Mouse (Mus musculus) embryonic facial prominence, embryonic 14.5 days (tissue): ENCODE measurements around the gene Btg2. TPM values are rescaled to one million over a fixed set of nuclear protein-coding genes. Genes with fewer than 3 reads are reported as not detected.
A peak's percentile ranks its signal among the peaks of the same experiment; 100 is the strongest.

ENCODE experiments used
- ATAC-seq: fragments of 200-750 bp; cut with Nextera tagmentation; 2 replicates; pipeline ENCODE4 v1.8.0; 2017; ENCODE audit warnings: low read depth, moderate number of reproducible peaks, moderate TSS enrichment
- DNase-seq: peaks from one replicate; pipeline ENCODE4 v3.0.0-alpha.2; 2015; ENCODE audit warnings: low spot score
- H3K27ac ChIP-seq: fragments of 300-500 bp; sonication (generic); replicated peaks from 2 replicates; pipeline ENCODE4 v1.5.1; 2014; ENCODE audit warnings: low read depth, mild to moderate bottlenecking, low read length, moderate library complexity
- H3K27me3 ChIP-seq: fragments of 300-500 bp; sonication (generic); replicated peaks from 2 replicates; pipeline ENCODE4 v1.6.1; 2014; ENCODE audit warnings: low read length; ENCODE audit not compliant: control insufficient read depth, insufficient read depth
- H3K36me3 ChIP-seq: fragments of 300-500 bp; sonication (generic); 2 replicates; pipeline ENCODE4 v1.6.1; 2014; ENCODE audit warnings: low read length, mixed read lengths; ENCODE audit not compliant: control insufficient read depth, insufficient read depth
- H3K4me1 ChIP-seq: fragments of 300-500 bp; sonication (generic); 2 replicates; pipeline ENCODE4 v1.6.1; 2014; ENCODE audit warnings: antibody characterized with exemption, low read length; ENCODE audit not compliant: control insufficient read depth, insufficient read depth
- H3K4me2 ChIP-seq: fragments of 300-500 bp; sonication (generic); 2 replicates; pipeline ENCODE4 v1.6.1; 2014; ENCODE audit warnings: low read depth, mild to moderate bottlenecking, low read length, moderate library complexity, mixed read lengths
- H3K4me3 ChIP-seq: fragments of 300-500 bp; sonication (generic); 2 replicates; pipeline ENCODE4 v1.5.1; 2014; ENCODE audit warnings: low read depth, mild to moderate bottlenecking, low read length
- H3K9ac ChIP-seq: fragments of 300-500 bp; sonication (generic); 2 replicates; pipeline ENCODE4 v1.6.1; 2014; ENCODE audit warnings: low read depth, mild to moderate bottlenecking, low read length, moderate library complexity, mixed read lengths
- H3K9me3 ChIP-seq: fragments of 300-500 bp; sonication (generic); 2 replicates; pipeline ENCODE4 v1.6.1; 2016; ENCODE audit warnings: low read length; ENCODE audit not compliant: control insufficient read depth
- WGBS: fragments of 180-500 bp; shearing (Covaris S2); extraction: QIAGEN DNeasy Blood & Tissue Kit; methylation state at CpG from one replicate; pipeline ENCODE4 v1.1.7; 2014; 5-methylcytosine and 5-hydroxymethylcytosine counted together
- polyA plus RNA-seq: library from polyadenylated mRNA; unstranded; fragments of >200 nt; fragmentation: Nextera tagmentation; extraction: Ambion mirVana; gene quantifications from 2 replicates; pipeline ENCODE4 v1.2.1, GENCODE M21; 2014

The Btg2 gene
- polyA plus RNA-seq, 1 experiment from 2014 or later = 41.3 TPM

- Histone ChIP-seq H3K27me3 (no peaks in the 10 kb centered on the region), H3K4me2 (peak overlapping the region; percentile 83), H3K36me3 (peaks cover 16% of the 10 kb centered on the region; the same call in 1 of the 2 replicates), H3K4me1 (peaks cover 30% of the 10 kb centered on the region), H3K27ac (peak overlapping the region; percentile 66; the same call in 1 of the 2 replicates), H3K4me3 (peak overlapping the region; percentile 63), H3K9ac (peak overlapping the region; percentile 84), H3K9me3 (no peaks in the 10 kb centered on the region)
- DNase-seq (no peak), ATAC-seq (no peak)
- 50% methylated on average over 14 of the region's 14 CpGs for WGBS
Observed at GRCm38 (mm10) chr1:134077389-134078060, 1.4 kb downstream of the Btg2 start.

- no peaks in the 10 kb centered on the region for H3K9me3 ChIP-seq
- H3K27me3 ChIP-seq = no peaks in the 10 kb centered on the region
- H3K4me3 ChIP-seq = peak overlapping the region; percentile 63
- 56% methylated on average over 2 of the region's 2 CpGs for WGBS
- no peak overlapping the region for H3K27ac ChIP-seq
- peak overlapping the region; percentile 83 for H3K4me2 ChIP-seq
- no peak for DNase-seq
- H3K4me1 ChIP-seq = peaks cover 29% of the 10 kb centered on the region
- H3K9ac ChIP-seq = peak overlapping the region; percentile 15; the same call in 1 of the 2 replicates
- peaks cover 16% of the 10 kb centered on the region; the same call in 1 of the 2 replicates for H3K36me3 ChIP-seq
- ATAC-seq = no peak
Observed at GRCm38 (mm10) chr1:134076789-134077188, 2.1 kb downstream of the Btg2 start.

- 86% methylated on average over 8 of the region's 8 CpGs for WGBS
- peaks cover 41% of the 10 kb centered on the region for H3K4me1 ChIP-seq
- H3K9me3 ChIP-seq = no peaks in the 10 kb centered on the region
- no peak for ATAC-seq
- 0 out of 2 replicates have a peak overlapping the region, but pooled peaks have one; percentile 34 for H3K9ac ChIP-seq
- peak overlapping the region; percentile 83; the same call in 1 of the 2 replicates for H3K4me2 ChIP-seq
- H3K4me3 ChIP-seq = no peak overlapping the region
- H3K27me3 ChIP-seq = no peaks in the 10 kb centered on the region
- peaks cover 16% of the 10 kb centered on the region; the same call in 1 of the 2 replicates for H3K36me3 ChIP-seq
- H3K27ac ChIP-seq = no peak overlapping the region
- no peak for DNase-seq
Observed at GRCm38 (mm10) chr1:134075532-134075931, 3.4 kb downstream of the Btg2 start.

GRCm38 (mm10) chr1:134074606-134075005 is 4.3 kb downstream of the Btg2 start:
- Histone ChIP-seq H3K36me3 (peaks cover 16% of the 10 kb centered on the region; the same call in 1 of the 2 replicates), H3K27ac (no peak overlapping the region), H3K4me1 (peaks cover 41% of the 10 kb centered on the region), H3K4me2 (no peak overlapping the region), H3K4me3 (no peak overlapping the region), H3K9ac (no peak overlapping the region), H3K9me3 (no peaks in the 10 kb centered on the region), H3K27me3 (no peaks in the 10 kb centered on the region)
- WGBS = 85% methylated on average over 10 of the region's 10 CpGs
- no peak for DNase-seq
- ATAC-seq = no peak

GRCm38 (mm10) chr1:134074184-134074583 is 4.7 kb downstream of the Btg2 start:
- peaks cover 39% of the 10 kb centered on the region for H3K4me1 ChIP-seq
- no peak overlapping the region for H3K4me2 ChIP-seq
- H3K9me3 ChIP-seq = no peaks in the 10 kb centered on the region
- H3K27ac ChIP-seq = no peak overlapping the region
- no peak overlapping the region for H3K4me3 ChIP-seq
- no peak for ATAC-seq
- peaks cover 16% of the 10 kb centered on the region; the same call in 1 of the 2 replicates for H3K36me3 ChIP-seq
- no peaks in the 10 kb centered on the region for H3K27me3 ChIP-seq
- no peak overlapping the region for H3K9ac ChIP-seq
- WGBS = 75% methylated on average over 3 of the region's 3 CpGs
- DNase-seq = no peak

- DNase-seq (no peak), ATAC-seq (no peak)
- H3K27ac ChIP-seq = no peak overlapping the region
- H3K9ac ChIP-seq = no peak overlapping the region
- no peak overlapping the region for H3K4me3 ChIP-seq
- no peak overlapping the region for H3K4me2 ChIP-seq
- peaks cover 39% of the 10 kb centered on the region for H3K4me1 ChIP-seq
- no peaks in the 10 kb centered on the region for H3K9me3 ChIP-seq
- WGBS = 73% methylated on average over 1 of the region's 1 CpGs
- no peaks in the 10 kb centered on the region for H3K27me3 ChIP-seq
- peaks cover 16% of the 10 kb centered on the region; the same call in 1 of the 2 replicates for H3K36me3 ChIP-seq
Observed at GRCm38 (mm10) chr1:134073658-134074057, 5.3 kb downstream of the Btg2 start.

- no peak overlapping the region for H3K27ac ChIP-seq
- no peak overlapping the region for H3K4me2 ChIP-seq
- DNase-seq (no peak), ATAC-seq (no peak)
- H3K9ac ChIP-seq = no peak overlapping the region
- peaks cover 36% of the 10 kb centered on the region for H3K4me1 ChIP-seq
- WGBS = 76% methylated on average over 6 of the region's 6 CpGs
- no peaks in the 10 kb centered on the region for H3K27me3 ChIP-seq
- no peak overlapping the region for H3K4me3 ChIP-seq
- no peaks in the 10 kb centered on the region for H3K9me3 ChIP-seq
- peaks cover 16% of the 10 kb centered on the region; the same call in 1 of the 2 replicates for H3K36me3 ChIP-seq
Observed at GRCm38 (mm10) chr1:134073061-134073564, 5.8 kb downstream of the Btg2 start.

GRCm38 (mm10) chr1:134071411-134072018 is 7.4 kb downstream of the Btg2 start:
- Histone ChIP-seq H3K9ac (no peak overlapping the region), H3K27ac (no peak overlapping the region; the same call in 1 of the 2 replicates), H3K4me2 (no peak overlapping the region), H3K4me1 (peaks cover 29% of the 10 kb centered on the region), H3K27me3 (no peaks in the 10 kb centered on the region), H3K9me3 (no peaks in the 10 kb centered on the region), H3K4me3 (no peak overlapping the region), H3K36me3 (peaks cover 11% of the 10 kb centered on the region; the same call in 1 of the 2 replicates)
- peak; percentile 34; the same call in 1 of the 2 replicates for ATAC-seq
- DNase-seq = peak; percentile 82
- WGBS = 49% methylated on average over 10 of the region's 10 CpGs
